Mouse (Mus musculus) ES-Bruce4 (cell line): ENCODE results near the gene Ccnc.

Experiments used
- CTCF ChIP-seq: IDR thresholded peaks from one replicate; pipeline ENCODE4 v1.8.1; 2011; ENCODE audit warnings: low read depth, low read length
- POLR2A ChIP-seq: IDR thresholded peaks from one replicate; pipeline ENCODE4 v1.8.1; 2011; ENCODE audit warnings: low read length; ENCODE audit not compliant: insufficient read depth

DNA sequence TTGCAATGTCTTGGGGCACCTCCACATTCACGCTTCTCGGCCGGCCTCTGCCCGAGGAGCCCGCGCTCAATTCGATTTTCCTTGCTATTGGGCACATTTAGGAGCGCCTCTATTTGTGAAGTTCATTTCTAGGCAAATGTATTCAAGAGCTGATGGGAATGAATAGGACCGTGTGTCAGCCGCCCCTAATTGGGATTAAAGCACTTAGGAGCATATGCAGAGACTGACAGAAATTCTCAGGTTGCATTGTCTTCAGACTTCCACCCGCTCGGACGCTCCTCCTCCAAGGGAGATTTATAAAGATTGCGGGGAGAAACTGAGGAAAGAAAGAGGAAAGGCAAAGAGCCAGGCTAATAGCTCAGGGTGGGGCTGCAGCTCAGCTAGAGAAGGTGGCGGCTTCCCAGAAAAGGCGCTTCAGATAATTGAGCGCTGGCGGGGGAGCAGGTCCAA lies 38.0 kb upstream of the Ccnc start:
- no peak for TF ChIP-seq CTCF
- TF ChIP-seq POLR2A = no peak
